Mouse (Mus musculus) central nervous system, embryonic 11.5 days (tissue): ENCODE measurements around the gene St6galnac4. TPM values are rescaled to one million over a fixed set of nuclear protein-coding genes. Genes with fewer than 3 reads are reported as not detected.

Experiments
- polyA plus RNA-seq: library from polyadenylated mRNA; depleted of rRNA; stranded (reverse); fragments of >200 nt; gene quantifications from 2 replicates; pipeline ENCODE4 v1.2.3, GENCODE M21; 2012; rRNA removed

St6galnac4 gene
- 11.2 and 17.1 TPM in 2 replicates for polyA plus RNA-seq

DNA sequence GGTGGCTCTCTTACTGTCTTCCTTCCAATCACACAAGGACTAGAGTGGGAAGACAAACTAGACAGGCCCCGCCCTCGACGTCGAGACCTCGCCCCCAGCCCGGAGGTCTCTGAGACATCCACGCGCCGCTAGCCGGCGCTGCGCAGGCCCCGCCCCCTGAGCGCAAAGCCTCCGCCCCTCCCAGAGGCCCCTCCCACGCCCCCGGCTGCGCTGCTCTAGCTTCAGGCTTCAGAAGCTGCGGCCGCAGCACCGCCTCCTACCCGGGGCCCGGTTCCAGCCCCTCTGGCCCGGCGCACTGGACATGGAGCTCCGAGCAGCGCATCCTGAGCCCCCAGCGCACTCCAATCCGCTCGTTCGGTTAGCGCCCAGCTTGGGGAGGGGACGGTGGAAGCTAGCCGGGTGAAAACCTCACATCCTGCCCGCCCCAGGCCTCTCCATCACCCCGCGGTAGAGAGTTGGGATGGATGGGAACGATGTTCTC lies at the start of gene St6galnac4:
Gene St6galnac4 (plus strand): TSS at position 225 of the 481 bp plus-strand sequence.

DNA sequence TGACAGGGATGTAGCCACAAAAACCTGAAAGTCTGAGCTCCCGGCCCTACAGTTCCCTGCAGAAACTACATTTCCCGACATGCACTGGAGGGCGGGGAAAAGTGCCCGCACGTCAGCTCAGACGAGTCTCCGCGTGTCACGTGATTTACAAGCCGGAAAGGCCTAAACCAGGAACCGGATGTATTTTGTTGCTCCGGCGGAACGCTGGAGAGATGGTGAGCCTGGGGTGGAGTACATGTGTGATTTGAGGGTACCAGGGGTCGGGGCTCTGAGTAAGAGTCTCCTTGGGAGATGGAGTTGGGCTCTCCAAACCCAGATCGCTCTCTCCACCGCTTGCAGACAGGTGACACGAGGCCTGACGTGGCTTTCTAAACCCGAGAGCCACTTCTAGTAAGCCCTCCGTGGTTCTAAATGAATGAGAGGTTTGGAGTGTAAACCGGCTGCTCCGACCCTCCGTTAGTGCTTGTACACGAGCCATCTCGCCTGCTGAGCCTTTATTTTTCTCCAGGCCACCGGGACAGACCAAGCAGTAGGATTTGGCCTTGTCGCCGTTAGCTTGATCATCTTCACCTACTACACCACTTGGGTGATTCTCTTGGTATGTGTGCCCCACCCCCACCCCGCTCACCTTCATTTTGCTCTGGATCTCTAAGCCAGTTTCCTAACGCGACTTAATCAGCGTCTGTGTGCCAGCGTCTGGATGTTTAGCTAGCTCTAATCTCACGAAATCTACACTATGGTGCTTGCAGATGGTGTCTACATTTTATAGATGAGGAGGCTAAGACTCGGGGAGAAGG lies 16.0 kb upstream of the St6galnac4 start, which contains the start of gene Dpm2:
Gene Dpm2 (plus strand): TSS at position 161 of the 797 bp plus-strand sequence.

DNA sequence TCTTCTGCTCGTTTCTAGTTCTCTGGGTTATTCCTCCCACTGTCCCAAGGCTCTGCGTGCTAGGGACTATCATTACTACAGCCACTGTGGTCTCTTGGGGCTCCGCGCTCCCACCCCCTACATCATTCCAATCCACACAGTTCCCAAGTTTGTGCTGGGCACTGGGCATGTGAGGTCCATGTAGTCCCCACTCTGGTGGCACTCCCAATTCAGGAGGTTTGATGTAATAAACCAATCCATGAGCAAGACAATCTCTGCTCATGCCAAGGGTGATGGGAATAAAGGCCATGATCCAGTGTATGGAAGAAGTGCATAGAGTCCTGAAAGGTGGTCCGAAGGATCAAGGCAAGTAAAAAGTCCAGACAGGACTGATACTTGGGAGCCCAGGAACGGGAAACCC lies 12.4 kb upstream of the St6galnac4 start, which contains the start of gene Pip5kl1:
Gene Pip5kl1 (plus strand): TSS at position 301 of the 400 bp plus-strand sequence.

DNA sequence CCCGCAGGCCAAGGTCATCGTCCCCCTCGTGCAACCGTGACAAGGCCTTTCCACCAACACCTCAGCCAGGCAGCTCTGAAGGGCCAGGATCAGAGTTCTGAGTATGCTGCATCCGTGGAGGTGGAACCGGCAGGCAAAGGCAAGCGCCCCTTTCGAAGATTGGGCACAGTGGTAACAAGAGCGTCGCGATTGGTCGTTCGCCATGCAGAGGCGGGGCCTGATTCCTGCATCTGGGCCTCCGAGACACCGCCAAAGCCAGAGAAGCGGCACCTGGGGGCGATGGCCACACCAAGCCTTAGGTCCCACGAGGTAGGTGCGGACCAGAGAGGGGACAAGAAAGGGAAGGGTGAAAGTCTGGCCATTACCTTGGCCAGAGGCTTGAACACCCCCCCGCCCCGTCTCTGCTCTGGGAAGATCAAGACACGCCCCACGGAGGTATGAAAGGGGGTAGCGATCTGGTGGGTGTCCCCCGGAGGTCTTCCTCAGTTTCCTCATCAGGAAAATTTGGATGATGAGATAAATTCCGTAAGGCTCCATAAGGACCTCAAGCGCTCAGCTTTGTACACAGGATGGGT lies 11.2 kb upstream of the St6galnac4 start, which contains the start of gene 9430097D07Rik:
Gene 9430097D07Rik (minus strand): TSS at position 99 of the 575 bp plus-strand sequence.

DNA sequence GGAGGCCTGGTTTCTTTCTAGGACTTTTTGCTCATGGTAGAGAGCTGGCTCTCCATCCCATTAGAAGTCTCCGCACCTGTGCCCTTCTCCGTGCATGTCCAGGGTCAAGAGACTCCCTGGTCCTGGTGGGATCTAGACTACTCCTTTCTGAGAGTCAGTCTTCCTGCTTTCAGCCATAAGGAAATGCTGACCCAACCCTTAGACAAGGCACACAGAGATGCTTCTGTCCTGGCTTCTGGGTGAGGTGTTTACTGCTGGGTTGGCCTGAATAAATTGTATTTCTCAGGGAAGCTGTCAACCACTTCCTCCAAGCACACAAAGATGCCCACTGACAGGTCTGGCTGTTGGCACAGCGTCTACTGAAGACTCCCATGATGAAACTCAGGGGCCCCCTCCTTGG lies 12.5 kb downstream of the St6galnac4 start, which contains the start of gene St6galnac6:
Gene St6galnac6 (plus strand): TSS at position 301 of the 400 bp plus-strand sequence.

DNA sequence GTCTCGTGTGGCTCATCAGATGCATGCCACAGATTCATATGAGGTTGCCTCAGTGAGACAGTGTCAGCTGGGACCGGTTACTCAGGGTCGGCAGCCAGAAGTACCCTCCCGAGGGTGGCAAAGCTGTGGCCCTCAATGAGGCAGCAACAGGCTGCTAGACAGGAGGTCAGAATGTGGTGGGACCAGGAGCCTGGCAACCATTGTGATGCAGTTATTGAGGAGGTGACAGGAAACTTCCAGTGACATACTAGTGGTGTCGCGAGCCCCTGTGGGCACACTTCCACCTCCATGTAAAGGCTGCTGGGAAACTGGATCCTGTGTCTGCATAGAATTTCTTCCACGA lies 34.6 kb downstream of the St6galnac4 start, which contains the start of gene Ak1:
Gene Ak1 (plus strand): TSS at position 242 of the 343 bp plus-strand sequence.

DNA sequence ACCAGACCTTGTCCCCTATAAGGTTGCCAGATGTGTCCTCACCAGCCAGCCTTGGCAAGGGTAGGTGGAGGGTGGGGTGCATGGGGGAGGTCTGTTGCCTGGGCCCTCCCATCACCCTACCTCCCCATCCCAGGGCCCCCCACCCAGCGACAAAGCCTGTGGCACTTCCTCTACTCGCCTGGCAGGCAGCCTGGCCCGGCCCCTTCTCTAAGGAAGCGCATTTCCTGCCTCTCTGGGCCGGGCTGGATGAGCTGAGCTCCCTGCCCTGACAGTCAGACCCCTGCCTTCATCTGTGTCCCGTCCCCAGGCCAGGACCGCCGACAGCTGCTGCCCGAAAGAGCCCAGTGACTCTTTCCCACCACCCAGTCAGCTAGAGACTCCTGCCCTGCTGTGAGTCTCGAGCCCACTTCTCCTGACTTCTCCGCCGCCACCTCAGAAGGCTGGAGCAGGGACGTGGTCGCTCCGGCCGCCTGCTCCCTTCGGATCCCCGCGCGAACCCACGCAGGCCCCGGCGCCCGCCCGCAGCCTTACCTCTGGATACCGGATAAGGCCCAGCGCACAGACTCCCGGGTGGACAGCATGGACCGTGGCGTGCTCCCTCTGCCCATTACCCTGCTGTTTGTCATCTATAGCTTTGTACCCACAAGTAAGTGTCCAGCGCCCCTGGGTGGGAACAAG lies 59.6 kb downstream of the St6galnac4 start, which contains the start of gene Eng:
Gene Eng (plus strand): TSS at position 217 of the 678 bp plus-strand sequence.

Other genes with a start within 250 kb of the St6galnac4 start
- 158 and 181 TPM in 2 replicates for gene Ciz1, start 234.8 kb upstream of the St6galnac4 start, polyA plus RNA-seq
- gene Dnm1, start 233.8 kb upstream of the St6galnac4 start, polyA plus RNA-seq, result 53.2 and 117 TPM in 2 replicates
- 21.5 and 43.1 TPM in 2 replicates for gene 1110008P14Rik, start 205.2 kb upstream of the St6galnac4 start, polyA plus RNA-seq
- 0.80 and 0.90 TPM in 2 replicates for gene Lcn2, start 198.8 kb upstream of the St6galnac4 start, polyA plus RNA-seq
- gene Ptges2, start 191.2 kb upstream of the St6galnac4 start, polyA plus RNA-seq, result 22.1 and 31.9 TPM in 2 replicates
- 2.7 and 3.6 TPM in 2 replicates for gene Naif1, start 136.6 kb upstream of the St6galnac4 start, polyA plus RNA-seq
- gene Slc25a25, start 135.7 kb upstream of the St6galnac4 start, polyA plus RNA-seq, result 23.9 and 24.1 TPM in 2 replicates
- gene Fam102a, start 51.8 kb upstream of the St6galnac4 start, polyA plus RNA-seq, result 9.0 and 12.9 TPM in 2 replicates
- gene Dpm2, start 16.2 kb upstream of the St6galnac4 start, polyA plus RNA-seq, result 56.0 and 109 TPM in 2 replicates
- 3.0 and 4.0 TPM in 2 replicates for gene Pip5kl1, start 12.3 kb upstream of the St6galnac4 start, polyA plus RNA-seq
- gene 9430097D07Rik, start 11.4 kb upstream of the St6galnac4 start, polyA plus RNA-seq, result 0.17 TPM in 1 of 2 replicates, not detected in the other
- 11.2 and 18.9 TPM in 2 replicates for gene St6galnac6, start 12.6 kb downstream of the St6galnac4 start, polyA plus RNA-seq
- gene Ak1, start 34.7 kb downstream of the St6galnac4 start, polyA plus RNA-seq, result 16.9 and 20.1 TPM in 2 replicates
- 12.2 and 24.3 TPM in 2 replicates for gene Eng, start 59.5 kb downstream of the St6galnac4 start, polyA plus RNA-seq
- 33.0 and 37.9 TPM in 2 replicates for gene Fpgs, start 117.0 kb downstream of the St6galnac4 start, polyA plus RNA-seq
- gene Cdk9, start 126.0 kb downstream of the St6galnac4 start, polyA plus RNA-seq, result 172 and 189 TPM in 2 replicates
- 17.9 and 30.9 TPM in 2 replicates for gene Sh2d3c, start 134.0 kb downstream of the St6galnac4 start, polyA plus RNA-seq
- gene 6330409D20Rik, start 153.9 kb downstream of the St6galnac4 start, polyA plus RNA-seq, result 1.4 and 1.5 TPM in 2 replicates
- 53.3 and 64.5 TPM in 2 replicates for gene Tor2a, start 170.1 kb downstream of the St6galnac4 start, polyA plus RNA-seq
- 0.54 and 0.72 TPM in 2 replicates for gene Ttc16, start 188.5 kb downstream of the St6galnac4 start, polyA plus RNA-seq
- gene Ptrh1, start 188.7 kb downstream of the St6galnac4 start, polyA plus RNA-seq, result 8.9 and 13.2 TPM in 2 replicates
- gene Cfap157, start 197.3 kb downstream of the St6galnac4 start, polyA plus RNA-seq, result 0.20 and 0.28 TPM in 2 replicates